Mouse (Mus musculus) liver, embryonic 14.5 days (tissue): ENCODE results near the gene Chrm4. TPM values are rescaled to one million over a fixed set of nuclear protein-coding genes. Genes with fewer than 3 reads are reported as not detected.

Experiments
- ATAC-seq: fragments of 200-750 bp; cut with Nextera tagmentation; 2 replicates; pipeline ENCODE4 v1.8.0; 2017; ENCODE audit warnings: moderate number of reproducible peaks, mild to moderate bottlenecking, moderate library complexity; ENCODE audit not compliant: insufficient read depth
- DNase-seq, 3 experiments: peaks; one replicate each; pipeline ENCODE4 v3.0.0-alpha.2; 2012 to 2013; ENCODE audit warnings: low read depth in 3 of 3, low spot score in 3 of 3
- H3K27ac ChIP-seq: fragments of 300-500 bp; sonication (generic); 2 replicates; pipeline ENCODE4 v1.5.1; 2014; ENCODE audit warnings: moderate library complexity, mild to moderate bottlenecking, control low read depth, inconsistent platforms
- H3K27me3 ChIP-seq: fragments of 300-500 bp; sonication (generic); 2 replicates; pipeline ENCODE4 v1.6.1; 2014; ENCODE audit warnings: mild to moderate bottlenecking, low read length, moderate library complexity; ENCODE audit not compliant: control insufficient read depth, insufficient read depth
- H3K36me3 ChIP-seq: fragments of 300-500 bp; sonication (generic); replicated peaks from 2 replicates; pipeline ENCODE4 v1.6.1; 2014; ENCODE audit warnings: low read depth; ENCODE audit not compliant: control insufficient read depth, insufficient read depth
- H3K4me1 ChIP-seq, 2 experiments: fragments of 200-500 bp in 1 of 2; fragments of 300-500 bp in 1 of 2; sonication (generic) in 1 of 2; replicated peaks; 2 replicates each; pipeline ENCODE4 v1.6.1; 2012 to 2014; ENCODE audit warnings: antibody characterized with exemption in 1 of 2, inconsistent platforms in 1 of 2, low read length in 1 of 2; ENCODE audit not compliant: control insufficient read depth in 2 of 2, insufficient read depth in 2 of 2
- H3K4me2 ChIP-seq: fragments of 300-500 bp; sonication (generic); 2 replicates; pipeline ENCODE4 v1.6.1; 2014; ENCODE audit warnings: low read depth, mild to moderate bottlenecking, control low read depth, moderate library complexity
- H3K4me3 ChIP-seq, 2 experiments: fragments of 200-500 bp in 1 of 2; fragments of 300-500 bp in 1 of 2; sonication (generic) in 1 of 2; 2 replicates each; pipeline ENCODE4 v1.5.1; 2012 to 2014; ENCODE audit warnings: low read depth in 2 of 2, low read length in 2 of 2, mild to moderate bottlenecking in 2 of 2, control low read depth in 1 of 2, inconsistent platforms in 1 of 2, moderate library complexity in 1 of 2; ENCODE audit not compliant: insufficient read depth in 1 of 2
- H3K9ac ChIP-seq: fragments of 300-500 bp; sonication (generic); replicated peaks from 2 replicates; pipeline ENCODE4 v1.6.1; 2014; ENCODE audit warnings: mild to moderate bottlenecking, control low read depth, moderate library complexity
- H3K9me3 ChIP-seq: fragments of 300-500 bp; sonication (generic); 2 replicates; pipeline ENCODE4 v1.6.1; 2016; ENCODE audit warnings: low read length, mixed read lengths; ENCODE audit not compliant: control insufficient read depth
- CTCF ChIP-seq: IDR thresholded peaks from 2 replicates; pipeline ENCODE4 v1.5.1; 2016; ENCODE audit warnings: antibody characterized with exemption, low read depth, control low read depth
- EP300 ChIP-seq: IDR thresholded peaks from 2 replicates; pipeline ENCODE4 v1.6.1; 2016; ENCODE audit warnings: antibody characterized with exemption, low read depth
- WGBS: fragments of 180-500 bp; shearing (Covaris S2); extraction: QIAGEN DNeasy Blood & Tissue Kit; methylation state at CpG from one replicate; pipeline ENCODE4 v1.1.7; 2014; ENCODE audit not compliant: insufficient replicate concordance; 5-methylcytosine and 5-hydroxymethylcytosine counted together
- polyA plus RNA-seq, 2 experiments: library from polyadenylated mRNA; depleted of rRNA in 1 of 2; stranded (reverse) in 1 of 2; unstranded in 1 of 2; fragments of >200 nt; fragmentation: Nextera tagmentation in 1 of 2; extraction: Ambion mirVana in 1 of 2; gene quantifications; 2 replicates each; pipeline versions ENCODE4 v1.2.1 to v1.2.3; 2012 to 2014

The Chrm4 gene
- polyA plus RNA-seq, 2 experiments = 0.06 TPM; not detected in 1

DNA sequence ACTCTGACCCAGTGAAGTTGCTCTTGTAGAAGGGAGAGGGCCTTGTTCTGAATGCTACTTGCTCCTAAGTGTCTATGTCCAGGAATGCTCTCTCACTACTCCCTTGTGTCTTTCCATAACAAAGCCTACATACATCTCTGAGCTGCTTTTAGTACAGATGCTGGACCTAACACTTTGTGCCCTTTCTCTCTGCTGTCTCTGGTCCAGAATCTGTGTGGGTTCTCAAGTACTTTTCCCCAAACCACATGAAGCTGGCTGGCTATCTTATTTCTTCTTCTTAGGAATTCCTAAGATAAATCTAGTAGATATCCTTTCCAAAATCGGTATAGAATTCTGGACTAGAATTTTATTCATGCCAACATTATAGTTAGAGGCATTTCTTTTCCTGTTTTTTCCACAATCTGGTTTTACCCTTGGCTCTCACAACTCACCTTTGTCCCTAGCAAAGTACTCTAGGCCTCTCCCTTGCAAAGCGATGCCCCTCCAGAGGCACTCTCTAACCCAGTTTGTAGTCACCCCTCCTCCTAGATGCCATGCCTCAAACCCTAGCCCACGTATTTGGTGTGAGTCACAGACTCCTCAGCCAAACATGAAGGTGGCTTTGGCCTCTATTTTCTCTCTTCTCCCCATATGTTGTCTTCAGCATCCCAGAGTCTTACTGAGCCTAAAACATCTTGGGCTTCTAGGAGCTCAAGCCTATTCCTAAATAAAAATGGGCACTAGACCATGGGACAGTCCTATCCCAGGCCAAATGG is 23.7 kb upstream of the Chrm4 start:
- TF ChIP-seq EP300 (no peak), CTCF (no peak)
- Histone ChIP-seq H3K36me3 (no peaks in the 10 kb centered on the region; the same call in 1 of the 2 replicates), H3K4me3 (no peak overlapping the region), H3K4me1 (no peaks in the 10 kb centered on the region), H3K9ac (no peak overlapping the region), H3K27me3 (no peaks in the 10 kb centered on the region), H3K4me2 (no peak overlapping the region), H3K27ac (no peak overlapping the region), H3K9me3 (no peaks in the 10 kb centered on the region)
- no peak for ATAC-seq
- 67% methylated on average over 3 of the region's 3 CpGs for WGBS
- DNase-seq = no peak

DNA sequence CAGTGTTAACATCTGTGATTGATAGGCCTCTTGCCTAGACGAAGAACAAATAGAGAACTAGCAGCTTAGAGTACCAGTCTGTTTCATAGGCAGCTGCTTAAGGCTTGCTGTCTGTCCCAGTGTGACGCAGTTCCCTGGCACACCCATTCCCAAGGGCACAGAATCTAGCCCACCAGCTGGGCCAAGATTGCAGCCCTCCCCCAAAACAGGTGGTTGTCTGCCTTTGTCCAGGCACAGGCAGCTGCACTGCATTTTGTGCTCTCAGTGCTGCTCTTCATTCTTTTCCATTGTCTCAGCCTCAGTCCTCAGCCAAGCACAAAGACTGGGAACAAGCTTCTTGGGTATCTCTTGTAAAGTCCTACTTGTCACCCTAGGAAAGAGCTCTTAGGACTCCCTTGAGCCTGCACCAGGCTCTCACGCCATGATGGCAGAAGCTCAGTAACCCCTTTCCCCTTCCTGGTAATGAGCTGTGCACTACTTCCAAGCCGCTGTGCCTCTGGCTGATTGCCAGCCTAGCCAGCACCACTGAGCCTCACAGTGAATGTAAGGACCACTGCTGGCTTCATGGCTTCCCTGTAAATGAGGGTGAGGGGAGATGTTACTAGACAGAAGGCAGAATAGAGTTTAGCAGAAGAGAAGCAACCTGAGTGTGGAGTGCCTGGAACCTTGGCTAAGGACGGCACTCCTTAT is 22.3 kb upstream of the Chrm4 start:
- Histone ChIP-seq H3K9me3 (no peaks in the 10 kb centered on the region), H3K9ac (no peak overlapping the region), H3K36me3 (no peaks in the 10 kb centered on the region), H3K4me3 (no peak overlapping the region), H3K27me3 (no peaks in the 10 kb centered on the region), H3K4me2 (no peak overlapping the region), H3K4me1 (no peaks in the 10 kb centered on the region), H3K27ac (no peak overlapping the region)
- 70% methylated on average over 5 of the region's 5 CpGs for WGBS
- no peak for ATAC-seq
- no peak for DNase-seq
- TF ChIP-seq CTCF = no peak
- no peak for TF ChIP-seq EP300

DNA sequence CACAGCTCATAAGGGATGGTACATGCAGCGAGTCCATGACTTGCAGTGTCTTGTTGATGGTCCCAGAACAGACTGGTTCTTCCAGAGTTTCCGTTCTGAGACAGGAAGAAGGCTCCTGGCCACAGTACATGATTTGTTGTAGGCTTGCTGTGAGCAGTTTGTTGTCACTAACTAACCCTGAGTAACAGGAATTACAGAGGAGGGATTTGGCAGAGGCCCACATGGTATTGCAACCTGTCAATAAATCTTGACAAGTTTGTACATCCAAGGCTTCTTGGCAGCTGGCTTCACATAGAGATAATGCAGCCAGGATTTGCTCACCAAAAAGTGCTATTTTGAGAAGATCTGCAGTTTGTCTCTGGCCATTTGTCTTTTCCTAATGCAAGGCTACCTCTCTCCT is 20.9 kb upstream of the Chrm4 start:
- Histone ChIP-seq H3K4me3 (no peak overlapping the region), H3K4me1 (no peaks in the 10 kb centered on the region), H3K27me3 (no peaks in the 10 kb centered on the region), H3K36me3 (no peaks in the 10 kb centered on the region; the same call in 1 of the 2 replicates), H3K9me3 (no peaks in the 10 kb centered on the region), H3K4me2 (no peak overlapping the region), H3K9ac (no peak overlapping the region), H3K27ac (no peak overlapping the region)
- TF ChIP-seq EP300 (no peak), CTCF (no peak)
- no peak for ATAC-seq
- DNase-seq = no peak
- 82% methylated on average over 2 of the region's 2 CpGs for WGBS

DNA sequence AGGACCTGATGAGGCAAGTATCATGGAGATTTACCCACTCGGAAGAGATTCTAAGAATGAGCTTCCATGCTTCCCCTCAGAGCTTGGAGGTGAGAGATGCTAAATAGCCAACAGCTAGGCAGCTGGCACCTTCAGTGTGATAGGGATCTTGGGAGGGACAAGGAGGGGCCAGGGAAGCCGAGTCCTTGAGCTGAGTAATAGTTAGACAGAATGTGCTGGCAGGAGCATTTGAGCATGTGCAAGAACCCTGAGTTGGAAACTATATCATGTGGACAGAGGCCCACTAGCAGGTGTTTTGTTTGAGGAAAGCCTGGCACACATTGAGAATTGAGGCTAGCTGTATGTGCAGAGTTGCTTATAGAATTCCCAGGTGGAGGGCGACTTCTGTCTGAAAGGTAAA is 14.4 kb upstream of the Chrm4 start:
- no peak overlapping the region for H3K27ac ChIP-seq
- no peaks in the 10 kb centered on the region for H3K27me3 ChIP-seq
- no peak overlapping the region for H3K4me2 ChIP-seq
- 49% methylated on average over 3 of the region's 3 CpGs for WGBS
- ATAC-seq = no peak
- no peak overlapping the region for H3K4me3 ChIP-seq
- H3K36me3 ChIP-seq = peaks cover 7% of the 10 kb centered on the region
- no peak for DNase-seq
- TF ChIP-seq CTCF = no peak
- TF ChIP-seq EP300 = no peak
- no peak overlapping the region for H3K9ac ChIP-seq
- H3K4me1 ChIP-seq = peaks cover 10 to 30% of the 10 kb centered on the region in 2 experiments; a peak in 3 of 4 replicates
- H3K9me3 ChIP-seq = no peaks in the 10 kb centered on the region
